Mouse (Mus musculus) C2C12 (cell line): ENCODE measurements around the gene Akap8. TPM values are rescaled to one million over a fixed set of nuclear protein-coding genes. Genes with fewer than 3 reads are reported as not detected.

Experiments used
- H3K27me3 ChIP-seq: one replicate; pipeline ENCODE4 v1.6.1; 2011; ENCODE audit not compliant: control insufficient read depth, insufficient read depth, insufficient read length
- H3K36me3 ChIP-seq: one replicate; pipeline ENCODE4 v1.6.1; 2011; ENCODE audit not compliant: control insufficient read depth, insufficient read depth
- H3K4me3 ChIP-seq: one replicate; pipeline ENCODE4 v1.5.1; 2011; ENCODE audit warnings: mild to moderate bottlenecking, control low read depth; ENCODE audit not compliant: poor library complexity, insufficient read depth, severe bottlenecking
- H3K79me2 ChIP-seq: one replicate; pipeline ENCODE4 v1.6.1; 2011; ENCODE audit not compliant: control insufficient read depth, insufficient read depth
- H3K79me3 ChIP-seq: one replicate; pipeline ENCODE4 v1.6.1; 2011; ENCODE audit warnings: low read depth, control low read depth
- H3ac ChIP-seq: one replicate; pipeline ENCODE3; 2011; ENCODE audit warnings: low read depth; ENCODE audit not compliant: control insufficient read depth, insufficient read length
- CEBPB ChIP-seq: IDR thresholded peaks from one replicate; pipeline ENCODE4 v1.6.1; 2011; ENCODE audit warnings: low read depth, mild to moderate bottlenecking, control low read depth, moderate library complexity
- CTCF ChIP-seq: IDR thresholded peaks from one replicate; pipeline ENCODE4 v1.5.1; 2011; ENCODE audit not compliant: control insufficient read depth, insufficient read depth, insufficient read length
- FOSL1 ChIP-seq: IDR thresholded peaks from one replicate; pipeline ENCODE4 v1.8.0; 2011; ENCODE audit warnings: mild to moderate bottlenecking, low read length; ENCODE audit not compliant: poor library complexity, insufficient read depth, severe bottlenecking
- MAX ChIP-seq: IDR thresholded peaks from one replicate; pipeline ENCODE4 v1.6.1; 2011; ENCODE audit warnings: mild to moderate bottlenecking, control low read depth
- MYOD1 ChIP-seq: IDR thresholded peaks from one replicate; pipeline ENCODE4 v1.6.1; 2011; ENCODE audit warnings: low read depth; ENCODE audit not compliant: control insufficient read depth, insufficient read length
- MYOG ChIP-seq: IDR thresholded peaks from one replicate; pipeline ENCODE4 v1.6.1; 2011; ENCODE audit not compliant: control insufficient read depth, insufficient read length; ENCODE audit errors: extremely low read depth
- USF1 ChIP-seq: IDR thresholded peaks from one replicate; pipeline ENCODE4 v1.6.1; 2011; ENCODE audit warnings: low read depth, mild to moderate bottlenecking, control low read depth, moderate library complexity
- polyA plus RNA-seq: library from polyadenylated mRNA; unstranded; fragments of >200 nt; fragmentation: generic; extraction: Trizol; gene quantifications from one replicate; pipeline ENCODE4 v1.2.1, GENCODE M21; 2012; ENCODE audit warnings: missing spikeins

Akap8 gene
- polyA plus RNA-seq, 1 experiment: 27.3 TPM

- no peak overlapping the region for H3ac ChIP-seq
- H3K79me2 ChIP-seq: peaks cover 10% of the 10 kb centered on the region
- H3K4me3 ChIP-seq: no peak overlapping the region
- peaks cover 8% of the 10 kb centered on the region for H3K79me3 ChIP-seq
- no peak for TF ChIP-seq CEBPB
- TF ChIP-seq MYOG: no peak
- TF ChIP-seq CTCF: no peak
- no peak for TF ChIP-seq MYOD1
- no peak for TF ChIP-seq USF1
- TF ChIP-seq MAX: no peak
- TF ChIP-seq FOSL1: no peak
- no peaks in the 10 kb centered on the region for H3K27me3 ChIP-seq
- peaks cover 77% of the 10 kb centered on the region for H3K36me3 ChIP-seq
Measured at GRCm38 (mm10) chr17:32356766-32357760, 36.0 kb upstream of the Akap8 start.

- Histone ChIP-seq H3K79me2 (peaks cover 2% of the 10 kb centered on the region), H3K27me3 (no peaks in the 10 kb centered on the region)
Measured at GRCm38 (mm10) chr17:32356281-32356680, 35.2 kb upstream of the Akap8 start.

GRCm38 (mm10) chr17:32355031-32355430 lies 34.0 kb upstream of the Akap8 start:
- TF ChIP-seq USF1: no peak
- TF ChIP-seq FOSL1: no peak
- TF ChIP-seq CTCF: no peak
- TF ChIP-seq CEBPB: no peak
- no peak for TF ChIP-seq MAX
- TF ChIP-seq MYOG: no peak
- TF ChIP-seq MYOD1: no peak
- Histone ChIP-seq H3K27me3 (no peaks in the 10 kb centered on the region), H3K79me3 (no peaks in the 10 kb centered on the region), H3ac (no peak overlapping the region), H3K79me2 (peaks cover 2% of the 10 kb centered on the region), H3K4me3 (no peak overlapping the region), H3K36me3 (peaks cover 62% of the 10 kb centered on the region)

More at GRCm38 (mm10) chr17:32356281-32356680, 35.2 kb upstream of the Akap8 start:
- no peak for TF ChIP-seq MYOG
- TF ChIP-seq CEBPB: no peak
- Histone ChIP-seq H3ac (no peak overlapping the region), H3K79me3 (peaks cover 4% of the 10 kb centered on the region), H3K4me3 (no peak overlapping the region), H3K36me3 (peaks cover 73% of the 10 kb centered on the region)

- Histone ChIP-seq H3ac (no peak overlapping the region), H3K36me3 (peaks cover 57% of the 10 kb centered on the region), H3K4me3 (no peak overlapping the region), H3K79me3 (peaks cover 5% of the 10 kb centered on the region), H3K79me2 (peaks cover 10% of the 10 kb centered on the region), H3K27me3 (no peaks in the 10 kb centered on the region)
- no peak for TF ChIP-seq CEBPB
- TF ChIP-seq MYOG: no peak
- no peak for TF ChIP-seq CTCF
- no peak for TF ChIP-seq MAX
- no peak for TF ChIP-seq FOSL1
- no peak for TF ChIP-seq USF1
- no peak for TF ChIP-seq MYOD1
Measured at GRCm38 (mm10) chr17:32354211-32354610, 33.2 kb upstream of the Akap8 start.

GRCm38 (mm10) chr17:32353696-32354095 lies 32.7 kb upstream of the Akap8 start:
- Histone ChIP-seq H3K79me3 (peaks cover 5% of the 10 kb centered on the region), H3K36me3 (peaks cover 51% of the 10 kb centered on the region), H3K79me2 (peaks cover 16% of the 10 kb centered on the region), H3K4me3 (no peak overlapping the region), H3K27me3 (no peaks in the 10 kb centered on the region), H3ac (no peak overlapping the region)
- TF ChIP-seq USF1: no peak
- TF ChIP-seq MYOG: no peak
- no peak for TF ChIP-seq CTCF
- TF ChIP-seq MAX: no peak
- no peak for TF ChIP-seq CEBPB
- TF ChIP-seq MYOD1: no peak
- TF ChIP-seq FOSL1: no peak
